Mouse (Mus musculus): ENCODE data around the gene Lgalsl.
A peak's percentile ranks its signal among the peaks of the same experiment; 100 is the strongest.

The Lgalsl gene

DNA sequence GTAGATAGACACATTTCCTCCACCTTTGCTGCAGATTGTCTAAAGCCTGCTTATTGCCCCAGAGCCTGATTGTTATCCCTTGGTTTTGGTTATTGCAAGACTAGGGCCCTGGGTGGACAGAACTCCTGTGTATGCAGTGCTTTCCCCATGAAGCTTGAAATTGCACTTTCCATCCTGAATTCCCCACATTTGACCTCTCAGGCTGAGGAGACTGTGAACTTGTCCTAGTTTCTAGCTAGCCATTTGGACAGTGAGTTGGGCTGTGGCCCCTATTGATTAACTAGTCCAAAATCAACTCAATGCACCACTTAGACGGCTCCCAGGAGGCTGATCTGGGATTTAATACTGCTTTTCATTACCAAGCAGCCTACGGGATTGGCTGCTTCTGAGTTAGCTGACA lies 6.9 kb downstream of the Lgalsl start:
- DNase-seq (ENCODE audit: low spot score) = no peak

DNA sequence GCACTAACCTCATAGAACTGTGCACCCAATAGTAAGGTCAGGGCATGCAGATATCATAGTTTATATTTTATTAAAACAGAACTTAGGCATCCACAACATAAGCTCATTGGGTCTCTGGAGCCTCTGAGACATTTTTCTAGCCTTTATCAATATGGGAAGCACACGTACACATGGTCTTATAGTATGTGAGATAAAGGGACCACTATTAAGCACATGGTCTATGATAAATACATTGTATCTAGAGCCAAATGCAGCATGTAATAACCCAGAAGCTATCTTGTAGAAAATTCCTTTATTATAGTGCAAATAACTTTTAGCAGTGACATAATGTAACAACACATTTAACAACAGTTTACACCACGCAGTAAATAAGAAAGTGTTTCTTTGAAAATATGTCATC lies 7.6 kb downstream of the Lgalsl start:
- DNase-seq (ENCODE audit: low spot score) = no peak

DNA sequence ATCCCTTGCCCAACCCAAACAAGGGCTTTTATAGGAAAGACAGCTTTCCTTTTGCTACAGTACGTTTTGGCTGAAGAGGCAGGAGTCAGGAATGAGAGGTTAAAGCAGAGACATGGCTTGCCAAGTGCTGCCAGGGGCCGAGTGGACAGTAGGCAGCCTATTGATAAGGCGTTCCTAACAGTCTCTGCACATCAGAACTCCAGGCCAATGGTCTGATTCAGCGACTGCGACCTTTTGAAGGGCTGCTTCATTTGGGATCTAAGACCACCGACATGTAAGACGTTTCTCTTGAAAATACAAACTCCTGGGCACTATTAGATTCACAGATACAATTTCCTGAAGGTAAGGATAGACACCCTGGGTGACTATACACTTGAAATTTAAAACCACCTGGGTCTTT lies 9.5 kb downstream of the Lgalsl start:
- DNase-seq (ENCODE audit: low spot score) = no peak

DNA sequence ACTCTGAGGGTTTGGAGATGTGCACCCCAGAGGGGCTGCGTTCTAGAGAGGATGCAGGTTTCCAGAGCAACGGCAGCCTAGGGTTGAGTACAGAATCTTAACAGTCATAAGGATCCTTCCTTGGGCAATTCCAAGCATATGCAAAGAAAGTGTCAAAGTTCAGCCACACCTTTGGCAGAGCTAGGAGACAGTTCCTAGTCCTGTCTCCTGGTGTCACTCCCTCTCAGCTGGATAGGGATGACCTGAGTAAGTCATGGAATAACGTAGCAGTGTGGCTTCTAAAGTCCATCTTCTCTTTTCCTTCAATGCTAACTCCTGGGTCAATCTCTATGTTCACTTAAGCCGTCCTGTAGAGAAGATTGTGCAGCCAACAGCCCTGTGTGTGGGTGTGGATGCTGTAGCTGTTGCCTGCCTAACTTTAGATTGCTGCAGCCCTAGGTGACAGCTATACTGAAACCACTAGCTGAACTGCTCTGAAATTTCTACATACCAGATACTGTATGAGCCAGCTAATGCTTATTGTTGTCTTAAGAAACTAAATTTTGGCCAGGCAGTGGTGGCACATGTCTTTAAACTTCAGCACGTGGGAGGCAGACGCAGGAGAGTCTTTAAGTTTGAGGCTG lies 16.8 kb downstream of the Lgalsl start:
- DNase-seq (ENCODE audit: low spot score) = no peak

DNA sequence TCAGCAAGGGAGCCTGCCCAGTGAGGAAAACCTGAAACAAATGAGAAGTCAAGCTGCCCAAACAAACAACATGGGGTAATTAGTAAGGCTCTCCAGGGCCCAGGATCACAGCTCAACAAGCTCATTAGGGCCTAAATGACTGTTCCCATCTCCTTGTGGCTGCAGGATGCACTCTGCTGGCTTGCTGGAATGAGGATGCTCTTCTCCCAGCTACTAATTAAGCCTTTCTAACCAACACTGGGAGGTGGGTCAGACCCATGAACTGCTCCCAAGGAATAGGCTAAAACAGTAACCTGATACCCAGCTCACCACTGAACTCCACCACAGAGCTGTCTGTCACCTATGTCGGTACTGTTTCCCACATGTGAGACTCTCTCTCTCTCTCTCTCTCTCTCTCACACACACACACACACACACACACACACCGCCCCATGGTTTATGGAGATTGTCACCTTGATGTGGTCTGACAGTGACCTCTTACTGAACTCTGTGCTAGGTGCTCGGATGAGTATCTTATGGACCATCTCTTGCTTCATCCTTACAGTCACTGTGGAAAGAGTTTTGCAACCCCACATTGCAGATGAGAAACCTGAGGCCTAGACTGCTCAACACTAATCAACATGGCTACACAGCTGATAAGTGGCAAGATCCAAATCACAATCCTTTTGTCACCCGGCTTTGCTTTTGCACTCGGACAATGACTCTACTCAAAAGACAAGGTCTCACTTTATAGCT lies 18.5 kb downstream of the Lgalsl start:
- no peak for DNase-seq (ENCODE audit: low spot score)

DNA sequence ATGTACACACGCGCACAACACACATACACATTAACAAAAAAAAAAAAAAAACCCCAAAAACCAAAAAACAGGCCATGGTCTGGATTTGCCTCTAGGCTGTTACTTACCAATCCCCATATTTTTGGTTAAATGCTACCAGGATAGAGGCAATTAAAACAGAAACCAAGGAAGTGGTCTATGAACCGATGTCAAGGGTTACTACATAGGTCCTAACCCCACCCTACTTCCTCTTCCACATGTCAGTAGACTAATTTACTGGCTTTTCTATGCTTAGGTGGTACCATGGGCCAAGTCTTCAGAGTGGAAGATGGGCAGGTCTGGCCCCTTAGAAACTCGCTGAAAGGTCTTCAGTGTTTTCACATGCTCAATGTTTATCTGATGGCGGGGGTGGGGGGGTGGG lies 24.2 kb downstream of the Lgalsl start:
- DNase-seq (ENCODE audit: low spot score) = no peak

DNA sequence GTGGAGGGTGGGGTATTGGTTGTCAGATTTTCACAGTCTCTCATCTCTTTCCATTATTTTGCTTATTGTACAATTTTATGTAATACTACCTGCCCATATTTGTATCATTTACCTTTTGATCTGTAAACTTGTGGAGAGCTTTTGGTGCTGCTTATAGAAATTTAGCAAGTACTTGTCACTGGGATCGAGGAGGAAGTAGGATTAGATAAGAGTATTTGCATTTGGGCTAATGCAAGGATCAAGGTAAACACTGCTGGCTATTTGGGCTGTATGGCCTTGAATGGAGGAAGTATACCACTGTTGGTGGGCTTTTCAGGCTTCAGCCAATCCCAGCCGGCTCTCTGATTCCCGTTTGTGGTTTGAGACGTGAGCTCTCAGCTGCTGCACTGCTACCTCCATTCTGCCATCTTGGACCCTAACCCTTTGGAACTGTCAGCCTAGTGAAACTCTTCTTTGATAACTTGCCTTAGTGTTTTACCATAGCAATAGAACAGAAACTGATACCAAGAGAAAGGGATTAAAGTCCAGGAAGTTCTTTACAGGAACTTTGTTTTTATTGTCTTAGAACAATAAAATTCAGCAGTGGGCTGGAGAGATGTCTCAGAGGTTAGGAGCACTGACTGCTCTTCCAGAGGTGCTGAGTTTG lies 25.1 kb downstream of the Lgalsl start:
- DNase-seq (ENCODE audit: low spot score) = no peak

DNA sequence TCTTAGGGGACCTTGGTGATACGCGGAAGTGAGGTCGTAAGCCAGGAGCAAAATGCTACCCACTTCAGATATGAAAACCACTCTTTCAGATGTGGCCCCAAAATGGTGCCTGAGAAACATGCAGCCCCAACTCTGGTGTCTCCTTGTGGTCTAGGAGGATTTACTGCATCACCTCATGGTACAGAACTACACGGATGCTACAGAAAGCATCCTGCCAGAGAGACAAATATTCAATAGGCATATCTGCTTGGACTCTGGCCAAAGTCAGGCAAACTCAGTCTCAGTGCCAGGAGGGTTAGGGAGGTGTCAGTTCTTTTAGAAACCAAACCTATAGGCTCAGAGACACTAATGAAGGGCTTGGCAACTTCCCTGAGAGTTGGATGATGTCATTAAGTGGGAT lies 26.4 kb downstream of the Lgalsl start:
- DNase-seq (ENCODE audit: low spot score) = no peak

DNA sequence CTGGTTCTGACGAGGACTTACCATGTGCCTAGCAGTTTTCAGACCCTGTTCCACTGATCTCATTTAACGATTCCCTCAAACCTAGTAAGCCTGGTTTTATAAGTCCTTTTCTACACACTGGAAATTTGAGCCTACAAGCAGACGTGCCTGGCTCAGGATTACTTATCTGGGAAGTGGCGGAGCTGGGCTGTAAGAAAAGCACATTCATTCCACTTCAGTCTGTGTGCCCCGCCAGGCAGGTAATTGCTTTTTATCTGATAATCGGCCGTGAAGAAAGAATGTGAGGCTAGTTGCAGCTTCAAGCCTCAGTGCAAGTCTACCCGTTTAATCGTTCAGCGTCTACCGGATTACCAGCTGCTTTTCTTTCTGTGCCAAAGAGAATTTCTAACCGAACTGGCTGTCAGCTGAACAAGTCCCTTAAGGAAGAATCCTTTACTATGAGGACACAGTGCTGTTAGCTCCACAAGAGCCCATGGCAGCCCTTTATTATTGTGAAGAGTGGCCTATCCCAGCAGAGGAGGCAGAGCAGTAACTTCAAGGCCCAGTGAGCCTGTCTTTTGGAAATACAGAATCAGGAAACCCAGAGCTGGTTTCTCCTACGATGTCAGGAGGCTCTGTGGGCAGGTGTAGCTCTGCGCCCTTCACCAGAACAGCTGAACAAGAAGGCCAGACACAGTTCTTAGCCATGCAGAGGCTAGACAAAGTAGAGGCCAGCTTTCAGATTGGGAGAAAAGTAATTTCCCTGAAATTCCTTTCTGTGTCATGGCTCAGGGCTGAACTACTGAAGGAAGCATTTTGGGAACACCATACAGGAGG lies 30.4 kb downstream of the Lgalsl start:
- no peak for DNase-seq (ENCODE audit: low spot score)

DNA sequence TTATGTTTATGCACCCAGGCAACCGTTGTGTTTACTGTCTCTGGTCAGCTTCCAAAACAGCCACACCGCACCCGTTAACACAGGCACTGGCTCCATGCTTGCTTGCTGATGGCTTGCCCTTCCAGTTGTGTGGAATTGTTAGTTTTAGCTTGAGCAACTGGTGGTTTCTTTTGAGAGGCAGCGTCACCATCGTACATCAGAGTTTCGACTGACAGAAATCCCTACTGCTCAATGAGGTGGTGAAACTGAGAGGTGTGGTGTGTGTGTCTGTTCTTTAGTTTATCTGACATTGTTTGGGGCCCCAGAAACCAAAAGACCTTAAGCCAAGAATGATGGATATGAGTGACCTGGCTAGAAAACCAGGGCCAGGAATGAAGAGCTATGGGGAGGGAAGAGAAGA lies 33.0 kb downstream of the Lgalsl start:
- DNase-seq (ENCODE audit: low spot score) = no peak

DNA sequence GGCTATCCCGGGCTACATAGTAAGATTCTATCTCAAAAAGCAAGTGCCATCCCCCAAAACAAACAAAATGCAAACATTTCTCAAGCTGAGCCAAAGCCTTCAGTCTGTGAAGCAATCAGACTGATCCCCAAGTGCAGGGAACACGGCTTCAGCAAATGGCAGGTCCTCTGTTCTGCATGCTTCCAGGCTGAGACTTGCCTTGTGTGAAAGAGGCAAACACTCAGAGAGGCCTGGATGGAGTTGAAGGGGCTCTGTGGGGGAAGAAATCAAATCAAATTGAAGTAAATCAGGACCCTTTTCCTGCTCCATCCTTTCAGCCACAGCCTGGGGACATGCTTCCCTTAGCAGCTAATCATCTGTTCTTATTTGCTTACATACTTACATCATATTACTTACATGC lies 35.4 kb downstream of the Lgalsl start:
- DNase-seq (ENCODE audit: low spot score) = no peak

DNA sequence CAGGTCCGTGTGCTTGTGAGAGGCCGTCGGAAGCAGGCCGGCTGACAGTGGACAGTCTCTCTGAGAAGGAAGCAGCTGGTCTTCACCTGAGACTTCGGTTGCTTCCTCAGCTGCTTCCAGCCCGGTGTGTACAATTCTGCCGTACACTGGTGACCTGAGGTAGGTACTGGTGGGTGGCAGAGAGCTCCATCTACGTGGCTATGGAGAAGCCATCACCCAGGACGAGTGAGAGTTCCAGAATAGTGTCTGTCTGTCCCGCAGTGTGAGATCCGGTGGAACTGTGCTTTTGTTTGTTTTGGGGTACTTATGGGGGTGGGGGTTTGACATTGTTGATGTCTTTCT lies 36.0 kb downstream of the Lgalsl start:
- DNase-seq (ENCODE audit: low spot score) = no peak

DNA sequence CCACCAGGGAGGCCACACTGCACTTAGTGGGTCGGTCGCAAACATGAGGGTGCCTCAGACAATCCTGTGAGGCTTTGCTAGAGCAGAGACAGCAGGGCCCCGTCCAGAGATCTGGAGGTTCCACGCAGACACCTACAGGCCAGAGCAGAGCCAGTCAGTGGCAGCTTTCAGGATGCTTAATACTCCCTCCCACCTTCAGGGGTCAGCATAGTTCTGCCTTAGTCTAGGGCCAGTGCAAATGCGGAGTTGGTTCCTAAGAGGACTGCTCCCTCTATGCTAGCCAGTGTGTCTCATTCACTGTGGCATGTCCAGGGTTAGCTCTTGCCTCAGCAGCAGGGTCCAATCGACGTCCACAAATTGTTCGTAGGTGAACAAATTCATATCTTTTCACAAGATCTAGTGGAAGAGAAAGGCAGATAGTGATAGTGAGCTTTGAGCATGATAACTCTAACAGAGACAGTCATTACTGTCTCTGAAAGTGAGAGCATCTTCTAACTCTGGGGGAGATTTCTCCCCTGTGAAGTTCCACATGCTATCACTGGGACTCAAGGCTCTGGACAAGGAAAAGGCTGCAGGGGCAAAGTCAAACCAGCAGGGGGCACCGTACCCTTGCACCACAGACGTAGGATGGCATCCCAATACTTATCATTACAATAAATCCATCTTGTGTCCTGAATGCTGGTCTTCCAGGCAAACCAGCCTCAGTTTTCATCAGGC lies 36.5 kb downstream of the Lgalsl start:
- DNase-seq (ENCODE audit: low spot score) = peak; percentile 36

DNA sequence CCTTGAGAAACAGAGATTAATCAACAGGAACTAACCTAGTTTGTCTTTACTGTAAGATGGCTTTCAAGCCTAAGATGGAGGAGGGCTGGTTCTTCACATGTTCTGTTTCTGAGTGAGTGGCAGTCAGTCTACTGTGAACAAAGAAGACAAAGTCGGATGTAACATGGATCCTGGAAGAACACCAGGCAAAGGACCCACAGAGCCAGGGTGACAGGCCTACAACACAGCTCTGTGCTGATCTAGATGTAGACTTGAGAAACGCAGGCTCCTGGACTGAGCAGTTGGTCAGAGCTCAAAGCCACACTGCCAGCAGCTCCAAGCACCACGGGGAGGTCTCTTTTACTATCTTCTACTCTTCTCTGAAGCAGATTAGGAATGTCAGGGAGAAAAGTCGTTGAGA lies 37.2 kb downstream of the Lgalsl start:
- no peak for DNase-seq (ENCODE audit: low spot score)

DNA sequence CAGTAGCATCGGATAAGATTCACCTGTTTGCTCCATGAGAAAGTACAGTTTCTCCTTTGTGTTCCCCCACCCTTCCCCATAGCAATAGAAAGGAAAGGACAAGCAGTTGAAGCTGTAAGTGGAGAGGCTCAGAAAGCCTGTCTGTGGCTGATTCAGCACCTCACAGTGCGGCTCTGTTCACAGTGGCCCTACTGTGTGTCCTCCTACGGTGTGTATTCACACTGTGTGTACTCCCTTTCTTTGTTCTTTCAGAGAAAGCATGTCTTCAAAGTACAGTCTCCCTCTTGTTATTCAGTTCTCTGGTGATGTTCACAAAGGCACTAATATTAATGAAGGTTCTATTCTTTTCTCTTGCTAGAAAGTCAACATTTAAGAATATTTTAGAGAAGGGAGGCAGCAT lies 38.2 kb downstream of the Lgalsl start:
- DNase-seq (ENCODE audit: low spot score) = no peak

DNA sequence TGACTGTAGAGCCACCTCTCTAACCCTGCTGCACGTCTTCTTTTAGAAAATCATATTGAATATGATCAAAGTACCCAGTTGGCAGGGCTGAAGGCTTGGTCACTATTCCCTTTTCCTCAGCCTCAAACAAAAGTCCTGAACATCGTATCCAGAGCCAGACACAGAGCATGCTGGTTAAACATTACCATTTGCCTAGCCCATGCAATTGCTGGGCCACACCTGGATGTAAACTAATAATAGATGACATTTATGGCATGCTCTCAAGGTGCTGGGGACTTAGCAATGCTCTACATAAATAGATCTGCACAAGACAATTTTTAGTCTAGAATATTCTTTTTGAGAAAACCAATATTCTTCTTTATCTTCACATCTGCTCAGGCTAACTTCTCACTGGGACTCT lies 39.5 kb downstream of the Lgalsl start:
- no peak for DNase-seq (ENCODE audit: low spot score)

DNA sequence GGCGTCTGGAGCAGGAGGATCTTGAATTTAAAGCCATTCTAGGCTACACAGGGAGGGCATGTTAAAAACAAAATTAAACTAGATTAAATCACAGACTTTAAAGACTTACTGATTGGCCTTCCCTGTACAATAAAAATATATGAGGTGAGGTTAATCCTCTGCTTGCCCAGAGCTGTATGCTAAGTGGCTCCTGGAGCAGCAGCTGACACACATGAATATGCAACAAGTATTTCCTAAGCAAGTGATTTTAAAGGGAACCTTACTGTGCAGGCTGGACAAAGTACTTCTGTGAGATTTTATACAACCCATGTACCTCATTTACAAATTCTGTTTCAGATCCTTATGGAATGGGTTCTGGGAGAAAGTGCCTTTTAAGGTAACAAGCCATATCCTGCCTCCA lies 41.8 kb downstream of the Lgalsl start:
- no peak for DNase-seq (ENCODE audit: low spot score)

DNA sequence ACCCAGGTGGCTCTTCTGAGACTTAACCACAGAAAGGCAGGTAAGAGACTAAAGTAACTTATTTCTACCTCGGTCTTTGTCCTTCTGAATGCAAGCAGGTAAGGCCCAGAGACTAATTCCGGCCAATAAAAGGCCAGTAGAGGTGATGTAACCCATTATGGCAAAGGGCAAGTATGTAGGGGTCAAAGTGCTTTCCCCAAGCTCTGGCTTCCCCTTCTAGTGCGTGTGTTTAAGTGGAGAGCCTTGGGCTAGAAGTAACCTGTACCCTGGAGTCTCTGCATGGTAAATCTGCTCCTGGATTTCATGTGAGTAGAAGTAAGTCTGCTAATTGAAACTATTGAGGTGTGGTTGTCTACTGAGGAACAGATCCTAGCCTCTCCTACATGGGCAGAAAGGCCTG lies 42.8 kb downstream of the Lgalsl start:
- no peak for DNase-seq (ENCODE audit: low spot score)

DNA sequence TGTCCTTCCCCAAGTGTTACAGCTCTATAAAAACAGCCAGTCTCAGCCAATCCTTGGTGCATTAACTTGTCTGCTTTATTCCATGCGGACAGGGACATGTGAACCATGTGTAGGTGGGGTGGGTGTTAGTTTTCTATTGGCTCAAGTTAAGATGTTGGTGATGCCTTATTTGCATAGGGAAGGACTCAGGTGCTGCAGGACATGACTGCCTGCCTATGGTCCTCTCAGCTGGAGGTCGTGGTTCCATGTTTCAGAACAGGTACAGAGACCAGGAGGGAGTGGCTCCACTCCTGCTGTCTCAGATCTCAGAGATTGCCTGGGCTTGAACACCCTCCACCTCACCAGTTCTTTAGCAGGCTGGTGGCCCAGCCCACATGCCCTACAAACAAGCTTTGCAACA lies 44.7 kb downstream of the Lgalsl start:
- no peak for DNase-seq (ENCODE audit: low spot score)

DNA sequence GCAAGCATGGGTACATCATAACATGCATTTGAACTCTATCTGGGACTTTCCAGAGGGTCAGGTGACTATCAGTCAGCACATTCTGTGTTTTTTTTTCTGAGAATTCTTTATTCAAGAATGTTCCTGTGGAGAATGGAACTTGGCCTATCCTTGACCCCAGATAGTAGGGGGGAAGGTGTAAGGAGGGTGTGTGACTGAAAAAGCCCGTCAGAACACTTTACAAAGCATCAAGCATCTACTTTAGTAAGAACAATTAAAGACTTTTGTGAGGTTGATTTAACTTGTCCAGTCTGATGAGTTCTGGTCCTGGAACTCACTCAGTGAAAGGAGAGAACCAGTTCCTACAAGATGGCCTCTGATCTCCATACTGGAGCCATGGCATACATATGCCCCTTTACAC lies 45.7 kb downstream of the Lgalsl start:
- no peak for DNase-seq (ENCODE audit: low spot score)

DNA sequence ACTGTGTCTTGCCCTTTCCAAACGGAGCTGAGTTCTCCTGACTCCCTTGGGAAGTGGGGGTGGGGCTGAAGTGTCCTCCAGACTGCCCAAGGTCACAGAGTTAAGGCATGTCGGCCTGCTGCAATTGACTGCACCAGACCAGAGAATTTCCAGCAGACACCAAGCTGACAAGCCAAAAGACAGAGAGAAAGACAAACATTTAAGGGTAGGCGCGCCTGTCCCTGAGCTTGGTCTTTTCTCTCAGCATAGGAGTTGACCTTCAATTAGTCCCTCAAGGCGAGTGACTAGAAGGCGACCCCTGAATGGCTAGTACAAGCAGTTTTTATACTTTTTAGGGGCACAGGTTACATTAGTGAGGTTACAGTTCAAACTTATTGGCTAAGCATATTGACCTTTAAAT lies 46.1 kb downstream of the Lgalsl start:
- no peak for DNase-seq (ENCODE audit: low spot score)

DNA sequence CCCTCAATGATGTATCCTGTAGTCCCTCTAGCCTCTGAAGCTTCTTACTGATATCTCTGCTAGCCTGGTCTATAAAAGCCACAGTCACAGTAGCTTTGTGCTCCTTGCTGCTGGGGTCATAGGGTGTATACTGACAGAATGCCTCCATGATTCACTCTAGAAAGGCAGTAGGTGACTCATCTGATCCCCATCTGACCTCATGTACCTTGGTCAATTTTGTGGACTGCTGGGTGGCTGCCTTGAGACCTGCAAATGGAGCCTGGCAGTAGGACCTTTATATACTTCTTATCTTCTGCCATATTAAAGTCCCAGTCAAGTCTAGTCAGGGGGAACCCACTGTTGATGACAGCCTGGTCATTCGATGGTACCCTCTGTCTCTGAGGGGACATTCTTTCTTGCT lies 47.4 kb downstream of the Lgalsl start:
- DNase-seq (ENCODE audit: low spot score) = no peak
